Mouse (Mus musculus) erythroblast, embryonic 14.5 days (primary cell): ENCODE results near the gene H2-Eb1.

Experiments used
- GATA1 ChIP-seq: IDR thresholded peaks from 2 replicates; pipeline ENCODE4 v1.6.1; 2012; ENCODE audit warnings: low read length, inconsistent platforms, mixed read lengths
- TAL1 ChIP-seq: IDR thresholded peaks from 3 replicates; pipeline ENCODE4 v1.6.1; 2012; ENCODE audit warnings: low read length, inconsistent platforms, mixed read lengths

GRCm38 (mm10) chr17:34344882-34345281 lies 39.2 kb downstream of the H2-Eb1 start:
- TF ChIP-seq TAL1: no peak
- no peak for TF ChIP-seq GATA1
